In the genomic region with DNA sequence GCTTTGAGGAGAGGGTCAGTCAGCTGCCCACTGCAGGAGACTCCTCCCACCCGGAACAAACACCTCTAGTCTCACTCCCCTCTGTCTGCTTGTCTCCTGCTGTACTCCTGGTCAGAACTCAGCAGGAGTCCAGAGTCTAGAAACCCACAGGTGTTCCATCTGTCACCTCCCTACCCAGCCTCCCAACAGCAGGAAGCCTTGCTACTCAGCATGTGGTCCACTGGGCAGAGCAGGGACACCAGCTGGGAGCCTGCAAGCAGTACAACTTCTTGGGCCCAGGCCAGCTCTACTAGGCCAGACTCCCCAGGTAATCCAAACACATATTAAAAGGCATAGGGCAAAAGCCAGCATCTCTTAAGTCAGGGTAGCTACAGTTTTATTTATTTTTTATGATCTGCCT, we compare ENCODE assay signal across 26 mouse cellular contexts. TPM values are rescaled to one million over a fixed set of nuclear protein-coding genes. Genes with fewer than 3 reads are reported as not detected.
A peak's percentile ranks its signal among the peaks of the same experiment; 100 is the strongest.
DNase-seq lines count a peak whose midpoint lies in the region; ATAC-seq and TF ChIP-seq lines count a peak whose summit lies in the region.
"Had no signal": no experiment of that assay in that cellular context is flagged by ENCODE, and none has a peak within 500 bp of the region (broad histone marks: within the 10 kb centered on the region; RNA-seq: fewer than 3 reads in every experiment).

No protein-coding gene starts in this region.

- no peak for ATAC-seq in kidney, embryonic 15.5 days (replicated peaks; ENCODE audit: low FRiP score)
- ATAC-seq in intestine, postnatal 0 days: peak; percentile 54
- ATAC-seq: forebrain, embryonic 16.5 days; liver, embryonic 12.5 days; midbrain, embryonic 16.5 days had no signal

- TF ChIP-seq CTCF in kidney, adult 2 months (conservative IDR thresholded peaks at IDR 0.05; ENCODE audit: insufficient read depth, insufficient read length, low read depth, low read length): no peak
- no peak for TF ChIP-seq CTCF in intestine, postnatal 0 days (IDR thresholded peaks at IDR 0.05; ENCODE audit: low read depth)

- 18% methylated on average over 1 of the region's 1 CpGs for WGBS in kidney, adult 2 months
- WGBS in kidney, embryonic 15.5 days: 0% methylated on average over 1 of the region's 1 CpGs
- WGBS in intestine, postnatal 0 days: 38% methylated on average over 1 of the region's 1 CpGs

- no peaks in the 10 kb centered on the region for H3K27me3 ChIP-seq in kidney, adult 2 months (replicated peaks; ENCODE audit: control insufficient read depth, insufficient read depth, low read length)
- H3K27me3 ChIP-seq in kidney, embryonic 15.5 days: no peaks in the 10 kb centered on the region
- peaks cover 8% of the 10 kb centered on the region; the same call in 1 of the 2 replicates for H3K27me3 ChIP-seq in intestine, postnatal 0 days (replicated peaks; ENCODE audit: control insufficient read depth, insufficient read depth, low read length)
- H3K27me3 ChIP-seq: embryonic facial prominence, embryonic 15.5 days; hindbrain, embryonic 12.5 days; neural tube, embryonic 13.5 days had no signal

- peaks cover 10% of the 10 kb centered on the region for H3K4me1 ChIP-seq in kidney, adult 2 months (ENCODE audit: control insufficient read depth, insufficient read depth, low read length)
- peaks cover 11% of the 10 kb centered on the region for H3K4me1 ChIP-seq in kidney, embryonic 15.5 days
- no peaks in the 10 kb centered on the region for H3K4me1 ChIP-seq in intestine, postnatal 0 days (replicated peaks; ENCODE audit: control insufficient read depth, insufficient read depth, low read length)
- H3K4me1 ChIP-seq: heart, embryonic 12.5 days; liver, embryonic 12.5 days had no signal

- H3K9ac ChIP-seq in kidney, embryonic 15.5 days: no peak overlapping the region
- no peak overlapping the region for H3K9ac ChIP-seq in intestine, postnatal 0 days (ENCODE audit: low read depth, low read length)
- H3K9ac ChIP-seq: embryonic facial prominence, embryonic 15.5 days; heart, embryonic 12.5 days; hindbrain, embryonic 12.5 days; limb, embryonic 13.5 days; liver, embryonic 12.5 days; neural tube, embryonic 13.5 days had no signal

- no peak for TF ChIP-seq POLR2A in kidney, adult 2 months (IDR thresholded peaks at IDR 0.05; ENCODE audit: low read depth, low read length)

- H3K9me3 ChIP-seq in kidney, embryonic 15.5 days (replicated peaks): no peaks in the 10 kb centered on the region
- H3K9me3 ChIP-seq in intestine, postnatal 0 days (ENCODE audit: control insufficient read depth): no peaks in the 10 kb centered on the region
- H3K9me3 ChIP-seq: embryonic facial prominence, embryonic 15.5 days; heart, embryonic 12.5 days; hindbrain, embryonic 12.5 days; limb, embryonic 13.5 days; liver, embryonic 12.5 days; midbrain, embryonic 10.5 days; neural tube, embryonic 13.5 days had no signal

- H3K4me3 ChIP-seq in kidney, adult 2 months (ENCODE audit: insufficient read depth, low read depth, low read length): no peak overlapping the region
- no peak overlapping the region for H3K4me3 ChIP-seq in kidney, embryonic 15.5 days (replicated peaks)
- H3K4me3 ChIP-seq in intestine, postnatal 0 days (ENCODE audit: low read depth, low read length): no peak overlapping the region
- H3K4me3 ChIP-seq: embryonic facial prominence, embryonic 15.5 days; heart, embryonic 12.5 days; hindbrain, embryonic 12.5 days; layer of hippocampus, adult 2 months; limb, embryonic 13.5 days; liver, embryonic 12.5 days; midbrain, embryonic 10.5 days; myocyte; neural tube, embryonic 13.5 days had no signal

- peak; percentile 40 for DNase-seq in cerebellum, adult 11-12 months
- no peak for DNase-seq in cerebellum, postnatal 4 days (ENCODE audit: low spot score in 2 of 2)
- DNase-seq in kidney, adult 2 months: peak; percentile 74
- peak; percentile 43 to 63 for DNase-seq in kidney, postnatal 4 days
- no peak for DNase-seq in layer of hippocampus, adult 11-12 months (ENCODE audit: low spot score)
- no peak for DNase-seq in T-cell, adult 2 months (ENCODE audit: low spot score)
- DNase-seq: adrenal gland, postnatal 10 days; gastrocnemius, postnatal 10 days; heart, adult 18-20 months; heart, postnatal 10 days; lung, adult 18-20 months; lung, postnatal 10 days; thymus, postnatal 36 days had no signal

- no peaks in the 10 kb centered on the region for H3K36me3 ChIP-seq in kidney, adult 2 months (ENCODE audit: control insufficient read depth, insufficient read depth, low read length)
- H3K36me3 ChIP-seq in kidney, embryonic 15.5 days: no peaks in the 10 kb centered on the region
- no peaks in the 10 kb centered on the region for H3K36me3 ChIP-seq in intestine, postnatal 0 days (ENCODE audit: control insufficient read depth, insufficient read depth)
- H3K36me3 ChIP-seq: embryonic facial prominence, embryonic 15.5 days; heart, embryonic 12.5 days; hindbrain, embryonic 12.5 days; limb, embryonic 13.5 days; liver, embryonic 12.5 days; midbrain, embryonic 10.5 days; neural tube, embryonic 13.5 days had no signal

- no peak overlapping the region for H3K27ac ChIP-seq in kidney, adult 2 months (ENCODE audit: insufficient read depth, low read depth, low read length)
- H3K27ac ChIP-seq in kidney, embryonic 15.5 days: no peak overlapping the region
- no peak overlapping the region for H3K27ac ChIP-seq in intestine, postnatal 0 days (ENCODE audit: low read depth, low read length)
- H3K27ac ChIP-seq: embryonic facial prominence, embryonic 15.5 days; hindbrain, embryonic 12.5 days; layer of hippocampus, adult 2 months; limb, embryonic 13.5 days; liver, embryonic 12.5 days; midbrain, embryonic 10.5 days; neural tube, embryonic 13.5 days had no signal

- H3K4me2 ChIP-seq in kidney, embryonic 15.5 days: no peak overlapping the region
- no peak overlapping the region for H3K4me2 ChIP-seq in intestine, postnatal 0 days (replicated peaks; ENCODE audit: low read depth)
- H3K4me2 ChIP-seq: embryonic facial prominence, embryonic 15.5 days; heart, embryonic 12.5 days; hindbrain, embryonic 12.5 days; limb, embryonic 13.5 days; liver, embryonic 12.5 days; neural tube, embryonic 13.5 days had no signal

RNA-seq across cellular contexts. Expression of a gene that starts 3.7 kb away (rescaled TPM):
- polyA plus RNA-seq in kidney, adult 2 months (2012; rRNA removed): 16.1 and 19.2 TPM in 2 replicates
- polyA plus RNA-seq in kidney, embryonic 15.5 days (2015; fragmentation: Nextera tagmentation; extraction: Ambion mirVana): 5.5 and 6.5 TPM in 2 replicates
- 1.2 and 1.3 TPM in 2 replicates for polyA plus RNA-seq in intestine, postnatal 0 days (2015; fragmentation: Nextera tagmentation; extraction: Ambion mirVana)

RNA-seq across cellular contexts. Expression of a gene that starts 30.8 kb away (rescaled TPM):
- 3.1 and 3.6 TPM in 2 replicates for polyA plus RNA-seq in kidney, adult 2 months (2012; rRNA removed)
- 9.0 and 10.6 TPM in 2 replicates for polyA plus RNA-seq in kidney, embryonic 15.5 days (2015; fragmentation: Nextera tagmentation; extraction: Ambion mirVana)
- polyA plus RNA-seq in intestine, postnatal 0 days (2015; fragmentation: Nextera tagmentation; extraction: Ambion mirVana): 16.5 and 19.2 TPM in 2 replicates
- polyA plus RNA-seq: myocyte had no signal

Comparison
In these comparisons a context has a peak if more than half of its experiments do, and no peak if none do; other contexts are left out.
1. DNase-seq: peak in cerebellum, adult 11-12 months (single experiment), kidney, adult 2 months (single experiment) and kidney, postnatal 4 days (2 of 2); none in cerebellum, postnatal 4 days (0 of 2), layer of hippocampus, adult 11-12 months (single experiment) and T-cell, adult 2 months (single experiment).